Mouse (Mus musculus): ENCODE measurements at regions not wholly inside any gene's neighbourhood (a gene's known extent, or its start where the extent isn't known, plus 50 kb on each side); places are given as distances from the start of the nearest gene placed in this dataset.

DNA sequence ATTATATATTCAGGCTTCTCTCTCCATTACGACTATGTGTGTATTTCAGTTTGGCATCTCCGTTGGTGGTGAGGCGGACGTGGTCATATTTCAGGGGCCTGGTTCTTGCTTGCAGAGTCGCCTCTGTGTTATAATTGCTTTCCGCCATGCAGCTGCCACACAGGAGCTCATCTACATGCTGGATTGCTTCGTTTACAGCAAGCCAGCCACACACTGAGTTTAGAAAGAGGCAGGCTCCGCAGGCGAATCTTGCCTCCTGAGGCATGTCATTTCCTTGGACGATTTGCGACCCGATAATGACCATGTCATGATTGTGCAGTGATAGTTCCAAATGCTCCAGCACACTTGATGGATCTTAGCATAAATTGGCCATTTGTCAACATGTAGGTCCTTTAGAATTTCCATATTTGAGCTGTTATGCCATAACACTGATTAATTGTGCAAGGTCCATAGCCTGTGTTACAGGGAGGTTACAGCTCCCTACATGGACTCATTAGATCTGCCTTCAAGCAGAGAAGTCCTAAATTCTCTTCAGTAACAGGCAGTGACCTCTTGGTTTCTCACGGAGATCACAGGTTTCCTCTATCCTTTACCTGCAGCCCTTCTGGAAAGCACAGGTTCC lies 335.9 kb downstream of the Psat1 start:
- WGBS = 14% methylated on average over 13 of the region's 13 CpGs
- H3K4me2 ChIP-seq = peak overlapping the region; percentile 22
- no peak overlapping the region for H3K9ac ChIP-seq (replicated peaks)
- H3K27ac ChIP-seq (replicated peaks) = 0 out of 2 replicates have a peak overlapping the region, but pooled peaks have one; percentile 4
- 0 out of 2 replicates have a peak, but pooled peaks cover 2% of the 10 kb centered on the region for H3K27me3 ChIP-seq (replicated peaks)
- ATAC-seq (ENCODE audit: low FRiP score) = peak; percentile 57
- H3K9me3 ChIP-seq (replicated peaks) = no peaks in the 10 kb centered on the region
- no peaks in the 10 kb centered on the region for H3K36me3 ChIP-seq
- H3K4me1 ChIP-seq = peaks cover 30% of the 10 kb centered on the region
- H3K4me3 ChIP-seq (replicated peaks) = no peak overlapping the region

DNA sequence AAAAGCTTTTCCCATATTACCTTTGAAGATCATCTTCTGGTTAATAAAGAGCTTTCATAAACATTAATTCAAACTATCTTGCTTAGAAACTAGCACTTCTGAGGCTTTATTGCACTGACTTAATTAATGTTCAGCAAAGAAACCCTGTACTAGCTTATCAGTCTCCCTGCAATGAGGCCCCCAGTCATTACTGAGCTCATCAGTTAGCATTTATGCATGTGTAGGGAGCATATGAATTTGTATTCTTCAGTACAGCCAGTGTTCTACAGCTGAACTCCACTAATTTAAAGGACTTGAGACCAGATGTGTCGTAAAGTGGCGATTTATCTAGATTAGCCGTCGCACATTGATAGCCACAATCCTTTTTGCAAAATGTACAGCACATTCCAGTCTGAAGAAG lies 340.7 kb downstream of the Psat1 start:
- Histone ChIP-seq H3K27ac (replicated peaks) (no peak overlapping the region), H3K36me3 (no peaks in the 10 kb centered on the region), H3K9me3 (replicated peaks) (no peaks in the 10 kb centered on the region), H3K27me3 (replicated peaks) (0 out of 2 replicates have a peak, but pooled peaks cover 6% of the 10 kb centered on the region), H3K4me3 (replicated peaks) (no peak overlapping the region), H3K4me2 (no peak overlapping the region), H3K4me1 (peaks cover 20% of the 10 kb centered on the region), H3K9ac (replicated peaks) (no peak overlapping the region)
- 0 out of 2 replicates have a peak, but pooled peaks have one; percentile 63 for ATAC-seq (ENCODE audit: low FRiP score)
- 36% methylated on average over 4 of the region's 4 CpGs for WGBS

DNA sequence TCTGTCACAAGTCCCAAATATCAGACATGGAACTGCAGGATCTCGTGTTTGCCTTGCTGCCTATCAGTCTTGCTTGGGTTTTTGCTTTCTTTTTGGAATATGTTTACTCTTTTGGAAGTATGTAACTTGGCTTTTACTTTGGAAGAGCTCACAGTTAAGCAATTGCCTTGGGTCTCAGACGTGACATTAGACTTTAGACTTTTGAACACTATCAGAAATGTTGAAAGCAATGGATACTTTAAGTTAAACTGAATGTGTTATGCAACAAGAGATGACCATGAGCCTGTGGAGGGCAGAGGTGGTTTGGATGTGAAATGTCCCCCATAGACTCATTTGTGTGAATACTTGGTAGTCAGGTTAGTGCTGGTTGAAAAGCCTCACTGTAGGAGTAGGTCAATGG lies 354.3 kb downstream of the Psat1 start:
- H3K4me2 ChIP-seq = no peak overlapping the region
- H3K9me3 ChIP-seq (replicated peaks) = no peaks in the 10 kb centered on the region
- H3K4me1 ChIP-seq = no peaks in the 10 kb centered on the region
- H3K9ac ChIP-seq (replicated peaks) = no peak overlapping the region
- no peaks in the 10 kb centered on the region for H3K27me3 ChIP-seq (replicated peaks)
- 83% methylated on average over 2 of the region's 2 CpGs for WGBS
- no peak overlapping the region for H3K27ac ChIP-seq (replicated peaks)
- no peak for ATAC-seq (ENCODE audit: low FRiP score)
- no peak overlapping the region for H3K4me3 ChIP-seq (replicated peaks)
- no peaks in the 10 kb centered on the region for H3K36me3 ChIP-seq

DNA sequence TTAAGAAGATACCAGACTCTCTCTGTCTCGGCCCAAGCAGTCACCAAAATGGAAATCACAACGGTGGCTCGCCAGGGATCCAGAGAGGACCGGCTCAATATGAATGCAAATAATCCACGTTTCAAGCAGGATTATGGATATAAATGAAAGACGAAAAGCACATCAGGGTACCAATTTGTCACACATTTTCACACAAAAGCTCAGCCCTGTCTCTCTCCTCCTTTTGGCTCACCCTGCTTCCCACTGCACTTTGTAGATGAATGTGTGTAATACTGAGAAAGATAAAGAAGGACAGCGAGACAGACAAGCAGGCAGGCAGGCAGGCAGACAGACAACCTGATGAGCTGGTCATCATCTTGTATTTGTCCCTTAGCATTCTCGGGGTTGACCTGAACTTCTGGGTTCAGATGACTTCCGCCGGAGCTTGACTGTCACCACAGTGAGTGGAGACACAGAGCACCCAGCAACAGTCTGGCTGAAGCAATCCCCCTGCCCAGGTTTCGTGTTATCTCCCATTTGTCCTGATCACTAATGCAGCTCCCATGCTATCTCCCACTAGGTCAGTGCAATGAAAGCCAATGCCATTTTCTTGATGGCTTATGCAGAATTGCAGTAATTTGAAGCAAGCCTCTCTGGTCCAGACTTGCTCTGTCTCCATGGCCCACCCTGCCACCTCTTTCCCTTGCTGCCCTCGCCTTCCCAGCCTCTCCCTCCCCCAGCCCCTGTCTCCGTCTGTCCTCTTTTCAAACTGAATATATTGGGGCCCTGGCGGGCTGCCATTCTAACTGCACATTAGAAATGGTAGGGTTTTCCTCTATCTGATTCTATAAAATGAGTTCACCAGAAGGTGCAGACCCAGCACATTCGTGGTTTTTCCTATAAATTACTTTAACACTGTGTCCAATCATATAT lies 363.1 kb downstream of the Psat1 start:
- WGBS = 34% methylated on average over 15 of the region's 15 CpGs
- H3K27ac ChIP-seq (replicated peaks) = no peak overlapping the region
- H3K4me2 ChIP-seq = no peak overlapping the region
- no peak overlapping the region for H3K9ac ChIP-seq (replicated peaks)
- ATAC-seq (ENCODE audit: low FRiP score) = no peak
- no peaks in the 10 kb centered on the region for H3K9me3 ChIP-seq (replicated peaks)
- no peaks in the 10 kb centered on the region for H3K36me3 ChIP-seq
- peaks cover 12% of the 10 kb centered on the region; the same call in 1 of the 2 replicates for H3K4me1 ChIP-seq
- no peak overlapping the region for H3K4me3 ChIP-seq (replicated peaks)
- no peaks in the 10 kb centered on the region; the same call in 1 of the 2 replicates for H3K27me3 ChIP-seq (replicated peaks)

DNA sequence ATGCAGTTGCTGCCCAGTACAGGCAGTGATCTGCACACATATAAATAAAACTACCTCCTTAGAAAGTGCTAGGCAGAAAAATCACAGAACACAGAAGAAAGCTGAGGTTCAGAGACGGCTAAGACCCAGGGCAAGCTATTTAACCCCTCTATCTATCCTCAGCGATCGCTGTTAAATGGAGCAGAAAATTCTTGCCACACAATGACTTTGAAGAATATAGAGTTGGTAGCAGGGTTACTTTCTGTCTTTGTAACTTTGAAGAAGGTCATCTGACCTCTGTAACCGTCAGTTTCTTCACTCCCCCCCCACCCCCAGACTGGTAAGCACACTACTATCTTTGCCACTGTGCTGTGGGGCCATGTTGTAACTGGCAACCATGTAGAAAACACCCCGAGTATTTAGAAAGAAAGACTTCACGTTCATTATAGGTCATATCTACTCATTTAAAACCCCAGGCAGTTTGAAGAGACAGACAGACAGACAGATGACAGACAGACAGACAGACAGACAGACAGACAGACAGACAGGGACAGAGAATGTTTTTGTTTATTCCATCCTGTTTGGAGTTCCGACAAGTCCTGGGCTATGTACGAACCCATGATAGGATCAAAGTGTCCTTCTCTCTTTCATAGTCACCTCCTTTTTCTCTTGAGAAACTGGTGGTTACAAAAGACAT lies 363.9 kb downstream of the Psat1 start:
- Histone ChIP-seq H3K9ac (replicated peaks) (no peak overlapping the region), H3K27me3 (replicated peaks) (no peaks in the 10 kb centered on the region; the same call in 1 of the 2 replicates), H3K4me2 (no peak overlapping the region), H3K9me3 (replicated peaks) (no peaks in the 10 kb centered on the region), H3K4me1 (peaks cover 12% of the 10 kb centered on the region; the same call in 1 of the 2 replicates), H3K27ac (replicated peaks) (no peak overlapping the region), H3K36me3 (no peaks in the 10 kb centered on the region), H3K4me3 (replicated peaks) (no peak overlapping the region)
- WGBS = 30% methylated on average over 8 of the region's 8 CpGs
- no peak for ATAC-seq (ENCODE audit: low FRiP score)

DNA sequence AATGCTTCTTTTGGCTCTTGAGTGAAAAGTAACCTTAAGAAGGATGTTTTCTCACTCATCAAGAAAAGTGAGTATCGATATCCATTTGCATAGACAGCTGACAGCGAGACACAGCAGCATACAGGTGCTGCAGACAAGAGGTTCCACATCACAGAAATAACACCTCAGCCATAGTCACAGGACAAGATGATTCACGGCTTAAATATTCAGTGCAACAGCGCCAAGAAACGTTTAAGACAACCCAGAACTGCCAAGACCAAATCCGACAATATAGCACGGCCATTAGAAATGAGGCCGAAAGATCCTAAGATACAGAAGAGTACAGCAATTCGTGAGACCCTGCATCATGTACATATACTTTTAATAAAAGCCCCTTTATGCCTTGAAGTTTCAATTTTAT lies 375.9 kb downstream of the Psat1 start:
- 89% methylated on average over 9 of the region's 9 CpGs for WGBS
- Histone ChIP-seq H3K36me3 (no peaks in the 10 kb centered on the region), H3K4me2 (no peak overlapping the region), H3K27me3 (replicated peaks) (no peaks in the 10 kb centered on the region), H3K27ac (replicated peaks) (no peak overlapping the region), H3K9ac (replicated peaks) (no peak overlapping the region), H3K4me3 (replicated peaks) (no peak overlapping the region), H3K9me3 (replicated peaks) (no peaks in the 10 kb centered on the region), H3K4me1 (no peaks in the 10 kb centered on the region)
- ATAC-seq (ENCODE audit: low FRiP score) = no peak

DNA sequence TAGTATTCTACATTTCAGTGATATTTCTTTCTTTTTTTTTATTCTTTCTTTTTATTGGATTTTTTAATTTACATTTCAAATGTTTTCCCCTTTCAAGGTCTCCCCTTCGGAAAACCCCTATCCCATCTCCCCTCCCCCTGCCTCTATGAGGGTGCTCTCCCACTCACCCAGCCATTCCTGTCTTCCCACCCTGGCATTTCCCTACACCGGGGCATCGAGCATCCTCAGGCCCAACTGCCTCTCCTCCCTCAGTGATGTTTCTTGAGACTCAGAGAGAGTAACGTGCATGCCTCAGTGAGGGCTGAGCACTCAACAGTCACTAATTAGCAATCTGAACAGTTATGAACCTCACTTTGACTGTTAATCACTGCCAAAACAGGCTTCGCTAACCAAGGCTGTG lies 385.6 kb downstream of the Psat1 start:
- Histone ChIP-seq H3K4me1 (no peaks in the 10 kb centered on the region), H3K27me3 (replicated peaks) (no peaks in the 10 kb centered on the region), H3K4me3 (replicated peaks) (no peak overlapping the region), H3K27ac (replicated peaks) (no peak overlapping the region), H3K4me2 (no peak overlapping the region), H3K36me3 (no peaks in the 10 kb centered on the region), H3K9me3 (replicated peaks) (no peaks in the 10 kb centered on the region), H3K9ac (replicated peaks) (no peak overlapping the region)
- ATAC-seq (ENCODE audit: low FRiP score) = no peak
- WGBS = 66% methylated on average over 5 of the region's 5 CpGs

DNA sequence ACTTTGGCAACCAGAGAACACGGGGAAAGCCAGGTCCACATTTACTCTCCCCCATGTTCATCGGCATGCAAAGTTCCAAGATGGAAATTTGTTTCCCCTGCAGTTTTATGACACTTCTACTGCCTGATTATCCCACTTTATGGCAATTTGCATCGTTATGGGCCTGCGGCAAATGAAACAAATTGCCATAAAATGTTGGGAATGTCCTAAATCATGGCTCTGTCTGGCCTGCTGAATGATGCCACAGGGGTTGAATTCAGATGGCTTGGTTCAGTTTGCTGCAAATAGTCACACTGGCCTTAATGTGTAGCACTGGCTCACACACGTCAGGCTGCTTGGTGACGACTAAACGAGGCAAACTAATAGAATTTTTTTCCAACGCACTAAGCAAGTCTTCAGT lies 393.2 kb downstream of the Psat1 start:
- peak; percentile 76 for ATAC-seq (ENCODE audit: low FRiP score)
- Histone ChIP-seq H3K9ac (replicated peaks) (no peak overlapping the region), H3K27ac (replicated peaks) (no peak overlapping the region), H3K4me1 (peaks cover 7% of the 10 kb centered on the region; the same call in 1 of the 2 replicates), H3K4me3 (replicated peaks) (no peak overlapping the region), H3K27me3 (replicated peaks) (no peaks in the 10 kb centered on the region), H3K36me3 (no peaks in the 10 kb centered on the region), H3K9me3 (replicated peaks) (no peaks in the 10 kb centered on the region), H3K4me2 (no peak overlapping the region)
- 32% methylated on average over 8 of the region's 8 CpGs for WGBS

DNA sequence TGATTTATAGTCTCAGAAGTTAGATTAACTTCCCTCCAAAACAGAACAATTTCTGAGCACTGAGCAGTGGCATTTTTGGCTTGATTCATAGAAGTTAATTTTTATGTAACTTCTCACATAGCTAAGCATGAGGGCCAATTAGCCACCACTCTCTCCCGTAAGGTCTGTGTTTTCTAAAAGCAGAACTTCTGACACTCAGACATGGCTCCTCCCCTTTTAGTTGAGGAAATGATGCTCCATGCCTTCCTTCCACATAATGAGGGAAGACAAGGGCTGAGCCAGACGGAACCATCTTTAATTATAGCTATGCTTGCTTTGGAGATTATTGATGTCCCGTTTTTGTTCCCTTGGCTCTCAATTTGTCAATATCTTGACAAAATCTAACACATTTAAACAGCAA lies 429.3 kb downstream of the Psat1 start:
- no peak overlapping the region for H3K4me2 ChIP-seq
- H3K27ac ChIP-seq (replicated peaks) = no peak overlapping the region
- H3K27me3 ChIP-seq (replicated peaks) = no peaks in the 10 kb centered on the region
- H3K9ac ChIP-seq (replicated peaks) = no peak overlapping the region
- H3K36me3 ChIP-seq = no peaks in the 10 kb centered on the region
- ATAC-seq (ENCODE audit: low FRiP score) = no peak
- peaks cover 10% of the 10 kb centered on the region; the same call in 1 of the 2 replicates for H3K4me1 ChIP-seq
- WGBS = 60% methylated on average over 3 of the region's 3 CpGs
- no peaks in the 10 kb centered on the region for H3K9me3 ChIP-seq (replicated peaks)
- H3K4me3 ChIP-seq (replicated peaks) = no peak overlapping the region

DNA sequence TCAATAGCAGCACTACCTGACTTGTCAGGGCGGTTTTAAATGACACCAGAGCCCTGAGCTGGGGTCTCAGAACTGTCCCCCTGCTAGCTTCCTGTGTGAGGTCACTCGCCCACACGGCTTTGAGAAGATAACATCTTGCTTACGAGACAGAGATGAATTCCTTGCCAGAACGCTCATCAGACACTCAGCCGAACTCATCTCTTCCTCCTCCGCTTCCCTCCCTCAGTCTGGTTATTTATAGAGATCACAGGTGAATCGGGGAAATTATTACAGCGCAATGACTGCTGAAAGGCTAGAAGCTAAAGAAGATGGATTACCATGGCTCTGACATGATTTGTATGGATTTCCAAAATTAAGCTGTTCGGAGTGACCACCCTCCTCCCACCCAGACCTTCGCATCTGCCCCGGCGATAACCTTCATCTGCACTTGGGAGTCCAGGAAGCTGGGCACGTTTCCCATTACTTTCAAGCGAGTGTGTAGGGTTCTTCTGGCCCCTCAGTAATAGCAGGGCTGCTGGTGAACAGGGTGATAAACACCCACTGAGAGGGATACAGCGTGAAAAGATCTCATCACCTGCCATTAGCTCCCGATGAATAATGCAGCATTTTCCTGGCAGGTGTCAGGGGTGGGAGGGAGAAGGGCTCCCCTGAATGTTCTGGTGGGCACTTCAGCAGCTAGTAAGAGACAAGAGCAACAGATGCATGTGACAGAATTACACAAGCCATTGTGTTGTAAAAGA lies 430.4 kb downstream of the Psat1 start:
- Histone ChIP-seq H3K4me2 (peak overlapping the region; percentile 41), H3K27me3 (replicated peaks) (no peaks in the 10 kb centered on the region), H3K4me3 (replicated peaks) (peak overlapping the region; percentile 15), H3K9me3 (replicated peaks) (no peaks in the 10 kb centered on the region), H3K4me1 (peaks cover 10% of the 10 kb centered on the region; the same call in 1 of the 2 replicates), H3K36me3 (no peaks in the 10 kb centered on the region), H3K9ac (replicated peaks) (no peak overlapping the region), H3K27ac (replicated peaks) (no peak overlapping the region)
- peak; percentile 57; the same call in 1 of the 2 replicates for ATAC-seq (ENCODE audit: low FRiP score)
- WGBS = 14% methylated on average over 17 of the region's 17 CpGs

DNA sequence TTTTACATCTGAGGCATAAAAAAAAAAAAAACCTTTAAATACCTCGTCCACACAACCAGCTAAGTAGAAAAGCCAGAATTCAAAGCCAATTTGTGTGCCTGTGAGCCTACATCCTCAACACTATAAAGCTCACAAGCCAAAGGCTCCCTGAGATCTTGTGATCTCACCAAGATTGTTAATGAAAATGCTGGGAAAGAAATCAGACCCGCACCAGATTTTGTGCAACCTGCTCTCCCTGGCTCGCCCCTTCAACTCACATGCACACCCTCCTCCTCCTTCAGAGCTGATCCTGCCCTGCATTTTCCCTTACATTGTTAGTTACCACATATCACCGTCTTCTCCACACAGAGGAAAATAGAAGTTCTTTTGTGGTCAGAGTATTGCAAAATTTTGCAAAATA lies 433.9 kb downstream of the Psat1 start:
- no peak overlapping the region for H3K4me3 ChIP-seq (replicated peaks)
- no peak overlapping the region for H3K27ac ChIP-seq (replicated peaks)
- no peak overlapping the region for H3K9ac ChIP-seq (replicated peaks)
- H3K36me3 ChIP-seq = no peaks in the 10 kb centered on the region
- 83% methylated on average over 4 of the region's 4 CpGs for WGBS
- no peak overlapping the region for H3K4me2 ChIP-seq
- no peak for ATAC-seq (ENCODE audit: low FRiP score)
- H3K27me3 ChIP-seq (replicated peaks) = no peaks in the 10 kb centered on the region
- no peaks in the 10 kb centered on the region for H3K9me3 ChIP-seq (replicated peaks)
- peaks cover 10% of the 10 kb centered on the region; the same call in 1 of the 2 replicates for H3K4me1 ChIP-seq

Data from neural tube, embryonic 15.5 days (tissue).